Mouse (Mus musculus) heart, postnatal 0 days (tissue): ENCODE results near the gene Tln2. TPM values are rescaled to one million over a fixed set of nuclear protein-coding genes. Genes with fewer than 3 reads are reported as not detected.

Source experiments
- ATAC-seq: fragments of 200-750 bp; cut with Nextera tagmentation; 2 replicates; pipeline ENCODE4 v1.8.0; 2017; ENCODE audit warnings: low read depth, moderate number of reproducible peaks, moderate library complexity; ENCODE audit not compliant: insufficient read depth
- DNase-seq: peaks from one replicate; pipeline ENCODE4 v3.0.0-alpha.2; 2016; ENCODE audit warnings: low spot score
- H3K27ac ChIP-seq: fragments of 300-500 bp; sonication (generic); 2 replicates; pipeline ENCODE4 v1.5.1; 2014; ENCODE audit warnings: low read depth, mild to moderate bottlenecking
- H3K27me3 ChIP-seq: fragments of 300-500 bp; sonication (generic); 2 replicates; pipeline ENCODE4 v1.6.1; 2014; ENCODE audit warnings: low read length, mixed read lengths; ENCODE audit not compliant: control insufficient read depth, insufficient read depth
- H3K36me3 ChIP-seq: fragments of 300-500 bp; sonication (generic); replicated peaks from 2 replicates; pipeline ENCODE4 v1.6.1; 2014; ENCODE audit warnings: low read length, mixed read lengths; ENCODE audit not compliant: control insufficient read depth, insufficient read depth
- H3K4me1 ChIP-seq: fragments of 300-500 bp; sonication (generic); 2 replicates; pipeline ENCODE4 v1.6.1; 2014; ENCODE audit warnings: antibody characterized with exemption; ENCODE audit not compliant: control insufficient read depth, insufficient read depth
- H3K4me2 ChIP-seq: fragments of 300-500 bp; sonication (generic); 2 replicates; pipeline ENCODE4 v1.6.1; 2014; ENCODE audit warnings: low read depth, mild to moderate bottlenecking, low read length, moderate library complexity
- H3K4me3 ChIP-seq: fragments of 300-500 bp; sonication (generic); 2 replicates; pipeline ENCODE4 v1.5.1; 2014; ENCODE audit warnings: low read depth, low read length
- H3K9ac ChIP-seq: fragments of 300-500 bp; sonication (generic); replicated peaks from 2 replicates; pipeline ENCODE4 v1.6.1; 2014; ENCODE audit warnings: low read depth, low read length, mixed read lengths
- H3K9me3 ChIP-seq: fragments of 300-500 bp; sonication (generic); replicated peaks from 2 replicates; pipeline ENCODE4 v1.6.1; 2016; ENCODE audit warnings: low read length; ENCODE audit not compliant: control insufficient read depth
- CTCF ChIP-seq: IDR thresholded peaks from 2 replicates; pipeline ENCODE4 v1.5.1; 2016; ENCODE audit warnings: antibody characterized with exemption, control low read depth, low read depth
- EP300 ChIP-seq: IDR thresholded peaks from 2 replicates; pipeline ENCODE4 v1.6.1; 2016; ENCODE audit warnings: antibody characterized with exemption, low read depth
- WGBS: fragments of 180-500 bp; shearing (Covaris S2); extraction: QIAGEN DNeasy Blood & Tissue Kit; methylation state at CpG from one replicate; pipeline ENCODE4 v1.1.7; 2014; 5-methylcytosine and 5-hydroxymethylcytosine counted together
- polyA plus RNA-seq: library from polyadenylated mRNA; unstranded; fragments of >200 nt; fragmentation: Nextera tagmentation; extraction: Ambion mirVana; gene quantifications from 2 replicates; pipeline ENCODE4 v1.2.1, GENCODE M21; 2015
- total RNA-seq: library from RNA; depleted of rRNA; stranded (reverse); fragments of >200 nt; gene quantifications from 2 replicates; pipeline ENCODE4 v1.2.3, GENCODE M21; 2014; ENCODE audit warnings: low replicate concordance

Gene Tln2
- total and polyA plus RNA-seq, 2 experiments from 2014 or later: 67.0 to 92.6 TPM

GRCm38 (mm10) chr9:67264896-67265295 is 294.6 kb downstream of the Tln2 start:
- Histone ChIP-seq H3K9me3 (no peaks in the 10 kb centered on the region), H3K27ac (0 out of 2 replicates have a peak overlapping the region, but pooled peaks have one; percentile 26), H3K27me3 (no peaks in the 10 kb centered on the region), H3K4me1 (peaks cover 26% of the 10 kb centered on the region), H3K4me3 (no peak overlapping the region), H3K36me3 (0 out of 2 replicates have a peak, but pooled peaks cover 6% of the 10 kb centered on the region), H3K9ac (no peak overlapping the region), H3K4me2 (no peak overlapping the region)
- no peak for TF ChIP-seq CTCF
- no peak for TF ChIP-seq EP300
- WGBS: 17% methylated on average over 2 of the region's 2 CpGs
- DNase-seq (peak; percentile 61), ATAC-seq (peak; percentile 45)

- H3K9ac ChIP-seq: no peak overlapping the region
- TF ChIP-seq CTCF (no peak), EP300 (peak; percentile 65; the same call in 1 of the 2 replicates)
- WGBS: 30% methylated on average over 13 of the region's 13 CpGs
- no peaks in the 10 kb centered on the region for H3K27me3 ChIP-seq
- ATAC-seq (peak; percentile 67), DNase-seq (peak; percentile 59)
- H3K4me3 ChIP-seq: no peak overlapping the region
- H3K9me3 ChIP-seq: no peaks in the 10 kb centered on the region
- peaks cover 20% of the 10 kb centered on the region for H3K4me1 ChIP-seq
- H3K27ac ChIP-seq: peak overlapping the region; percentile 68
- H3K36me3 ChIP-seq: peaks cover 31% of the 10 kb centered on the region
- H3K4me2 ChIP-seq: no peak overlapping the region
These were observed 298.5 kb downstream of the Tln2 start for GRCm38 (mm10) chr9:67260835-67261599.

GRCm38 (mm10) chr9:67250141-67250540 is 309.4 kb downstream of the Tln2 start:
- peaks cover 33% of the 10 kb centered on the region for H3K4me1 ChIP-seq
- DNase-seq (peak; percentile 65), ATAC-seq (peak; percentile 50)
- H3K36me3 ChIP-seq: peaks cover 26% of the 10 kb centered on the region
- peak overlapping the region; percentile 74 for H3K27ac ChIP-seq
- no peaks in the 10 kb centered on the region for H3K27me3 ChIP-seq
- no peak overlapping the region for H3K4me3 ChIP-seq
- no peaks in the 10 kb centered on the region for H3K9me3 ChIP-seq
- WGBS: 40% methylated on average over 2 of the region's 2 CpGs
- no peak overlapping the region for H3K9ac ChIP-seq
- no peak overlapping the region for H3K4me2 ChIP-seq
- TF ChIP-seq EP300: no peak

- no peak for ATAC-seq
These were observed 312.0 kb downstream of the Tln2 start for GRCm38 (mm10) chr9:67247365-67247950.

GRCm38 (mm10) chr9:67245265-67245664 is 314.2 kb downstream of the Tln2 start:
- Histone ChIP-seq H3K9me3 (no peaks in the 10 kb centered on the region), H3K4me1 (peaks cover 19% of the 10 kb centered on the region), H3K27me3 (no peaks in the 10 kb centered on the region), H3K36me3 (peaks cover 25% of the 10 kb centered on the region; the same call in 1 of the 2 replicates), H3K9ac (no peak overlapping the region), H3K27ac (no peak overlapping the region), H3K4me2 (no peak overlapping the region), H3K4me3 (no peak overlapping the region)
- DNase-seq: no peak
- WGBS: 98% methylated on average over 2 of the region's 2 CpGs
- peak; percentile 36 for TF ChIP-seq CTCF
- TF ChIP-seq EP300: no peak
- no peak for ATAC-seq

More at GRCm38 (mm10) chr9:67247365-67247950, 312.0 kb downstream of the Tln2 start:
- Histone ChIP-seq H3K27me3 (no peaks in the 10 kb centered on the region), H3K27ac (peak overlapping the region; percentile 39), H3K9ac (no peak overlapping the region), H3K9me3 (no peaks in the 10 kb centered on the region), H3K4me3 (no peak overlapping the region), H3K36me3 (peaks cover 13% of the 10 kb centered on the region; the same call in 1 of the 2 replicates), H3K4me1 (peaks cover 31% of the 10 kb centered on the region), H3K4me2 (no peak overlapping the region)
- 59% methylated on average over 10 of the region's 10 CpGs for WGBS
- DNase-seq: no peak
- TF ChIP-seq CTCF (no peak), EP300 (no peak)
